Mouse (Mus musculus) small intestine, adult 2 months (tissue): ENCODE data around the gene Rnf115. TPM values are rescaled to one million over a fixed set of nuclear protein-coding genes. Genes with fewer than 3 reads are reported as not detected.
A peak's percentile ranks its signal among the peaks of the same experiment; 100 is the strongest.
"Not testable (repeated sequence)": the region's sequence is repeated elsewhere in the genome, so short reads cannot be mapped to it uniquely, and the experiment has no call there.

Source experiments
- H3K27ac ChIP-seq: fragments of 200-500 bp; 2 replicates; pipeline ENCODE4 v1.5.1; 2012; ENCODE audit warnings: low read depth, low read length, control low read depth, inconsistent platforms; ENCODE audit not compliant: insufficient read depth
- H3K27me3 ChIP-seq: fragments of 200-500 bp; 2 replicates; pipeline ENCODE4 v1.6.1; 2012; ENCODE audit warnings: mild to moderate bottlenecking, moderate library complexity, low read length, inconsistent platforms; ENCODE audit not compliant: control insufficient read depth, insufficient read depth
- H3K36me3 ChIP-seq: fragments of 200-500 bp; 2 replicates; pipeline ENCODE4 v1.6.1; 2012; ENCODE audit warnings: mild to moderate bottlenecking, low read length, control low read depth, inconsistent platforms; ENCODE audit not compliant: control insufficient read depth, insufficient read depth
- H3K4me1 ChIP-seq: fragments of 200-500 bp; 2 replicates; pipeline ENCODE4 v1.6.1; 2012; ENCODE audit warnings: low read length, inconsistent platforms, mixed read lengths; ENCODE audit not compliant: control insufficient read depth, insufficient read depth, insufficient read length
- H3K4me3 ChIP-seq: fragments of 200-500 bp; 2 replicates; pipeline ENCODE4 v1.5.1; 2012; ENCODE audit warnings: low read depth, mild to moderate bottlenecking, control low read depth, inconsistent platforms, low read length, moderate library complexity
- CTCF ChIP-seq: fragments of 200-500 bp; IDR thresholded peaks from 2 replicates; pipeline ENCODE4 v1.5.1; 2012; ENCODE audit warnings: low read depth, mild to moderate bottlenecking, control low read depth, inconsistent platforms, low read length, moderate library complexity, mixed read lengths; ENCODE audit not compliant: insufficient replicate concordance, insufficient read length; ENCODE audit errors: extremely low read depth
- POLR2A ChIP-seq: fragments of 200-500 bp; IDR thresholded peaks from 2 replicates; pipeline ENCODE4 v1.6.1; 2012; ENCODE audit warnings: low read depth, mild to moderate bottlenecking, control low read depth, inconsistent platforms, low read length, moderate library complexity
- WGBS: fragments of 180-500 bp; shearing (Covaris S2); methylation state at CpG from one replicate; pipeline ENCODE4 v1.1.7; 2018; 5-methylcytosine and 5-hydroxymethylcytosine counted together
- polyA plus RNA-seq: library from polyadenylated mRNA; depleted of rRNA; stranded (reverse); fragments of >200 nt; gene quantifications from 2 replicates; pipeline ENCODE4 v1.2.3, GENCODE M21; 2012

The Rnf115 gene
- polyA plus RNA-seq, 1 experiment = 17.7 TPM

DNA sequence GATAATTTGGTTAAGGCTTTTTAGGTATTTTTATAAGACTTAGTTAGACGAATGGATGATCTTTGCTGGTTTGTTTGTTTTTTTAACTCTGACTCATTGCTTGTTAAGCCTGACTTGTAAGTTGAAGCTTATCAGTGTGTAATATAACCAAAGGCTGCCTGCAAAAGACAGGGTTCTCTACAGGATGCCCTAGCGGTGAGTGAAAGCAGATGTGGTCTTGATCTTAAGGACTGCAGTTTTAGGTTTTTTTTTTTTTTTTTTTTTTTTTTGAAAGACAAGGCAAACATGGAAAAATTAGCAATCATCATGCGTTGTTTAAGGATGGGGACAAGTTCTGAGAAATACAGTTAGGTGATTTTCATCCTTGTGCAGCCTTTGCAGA is 1.9 kb downstream of the Rnf115 start:
- no peak for TF ChIP-seq POLR2A
- TF ChIP-seq CTCF = no peak
- Histone ChIP-seq H3K27me3 (no peaks in the 10 kb centered on the region), H3K4me3 (no peak overlapping the region), H3K36me3 (no peaks in the 10 kb centered on the region), H3K27ac (no peak overlapping the region), H3K4me1 (peaks cover 22% of the 10 kb centered on the region; the same call in 1 of the 2 replicates)
- 26% methylated on average over 3 of the region's 3 CpGs for WGBS

DNA sequence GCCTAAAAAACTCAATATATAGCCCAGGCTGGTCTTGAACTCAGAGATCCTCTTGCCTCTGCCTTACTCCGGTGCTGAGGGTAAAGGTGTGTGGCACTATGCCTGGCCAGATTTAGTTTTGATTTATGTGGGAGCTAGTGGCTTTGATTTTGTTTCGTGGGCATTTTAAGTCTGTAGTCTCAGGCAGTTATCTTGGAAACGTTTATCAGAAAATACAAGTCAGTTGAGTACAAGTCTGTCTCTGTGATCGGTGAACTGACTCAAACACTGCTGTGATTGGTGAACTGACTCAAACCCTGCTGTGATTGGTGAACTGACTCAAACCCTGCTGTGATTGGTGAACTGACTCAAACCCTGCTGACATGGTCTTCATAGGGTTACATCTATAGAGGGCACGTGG is 3.3 kb downstream of the Rnf115 start:
- no peaks in the 10 kb centered on the region for H3K36me3 ChIP-seq
- peaks cover 17% of the 10 kb centered on the region; the same call in 1 of the 2 replicates for H3K4me1 ChIP-seq
- WGBS = 49% methylated on average over 5 of the region's 5 CpGs
- TF ChIP-seq POLR2A (no peak), CTCF (no peak)
- 0 out of 2 replicates have a peak overlapping the region, but pooled peaks have one; percentile 15 for H3K27ac ChIP-seq
- no peaks in the 10 kb centered on the region for H3K27me3 ChIP-seq
- no peak overlapping the region for H3K4me3 ChIP-seq

DNA sequence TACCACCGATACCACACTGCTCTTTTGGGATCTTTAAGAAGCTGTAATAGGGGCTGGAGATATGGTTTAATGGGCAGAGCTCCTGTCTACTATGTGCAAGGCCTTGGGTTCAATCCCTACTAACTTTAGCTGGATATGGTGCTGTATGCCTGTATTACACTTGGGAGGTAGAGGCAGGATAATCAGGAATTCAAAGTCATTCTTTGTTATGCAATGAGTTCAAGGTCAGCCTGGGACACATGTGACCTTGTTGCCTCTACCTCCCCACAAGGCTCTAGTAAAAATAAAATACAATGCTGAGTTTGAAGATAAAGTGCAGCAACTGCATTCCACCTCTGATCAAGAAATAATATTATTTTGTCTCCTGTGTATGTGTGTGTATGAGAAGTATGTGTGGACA is 6.5 kb downstream of the Rnf115 start:
- H3K27me3 ChIP-seq = no peaks in the 10 kb centered on the region

DNA sequence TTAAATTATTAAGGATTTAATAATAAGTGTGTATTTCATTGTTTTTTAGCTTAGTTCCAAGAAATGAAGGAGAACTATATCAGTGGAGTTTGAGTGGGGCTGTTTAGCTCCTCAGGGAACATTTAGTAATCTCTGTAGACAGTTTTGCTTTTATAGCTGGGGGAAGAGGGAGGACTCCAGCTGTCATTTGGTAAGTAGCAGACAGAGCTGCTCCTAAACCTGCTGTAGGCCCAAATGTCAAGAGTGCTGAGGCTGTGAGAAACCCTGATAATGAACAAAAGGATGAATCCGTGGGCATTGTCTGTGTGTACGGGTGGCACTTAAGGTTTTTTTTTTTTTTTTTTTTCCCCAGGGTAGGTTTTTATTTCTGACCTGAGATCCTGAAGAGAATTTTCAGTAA is 7.7 kb downstream of the Rnf115 start:
- 94% methylated on average over 2 of the region's 2 CpGs for WGBS
- no peak for TF ChIP-seq CTCF
- TF ChIP-seq POLR2A = no peak
- Histone ChIP-seq H3K4me3 (no peak overlapping the region), H3K36me3 (no peaks in the 10 kb centered on the region), H3K4me1 (peaks cover 24% of the 10 kb centered on the region; the same call in 1 of the 2 replicates), H3K27ac (no peak overlapping the region), H3K27me3 (no peaks in the 10 kb centered on the region)

More for the DNA sequence above, 6.5 kb downstream of the Rnf115 start:
- Histone ChIP-seq H3K4me1 (peaks cover 25% of the 10 kb centered on the region; the same call in 1 of the 2 replicates), H3K27ac (no peak overlapping the region), H3K4me3 (no peak overlapping the region), H3K36me3 (no peaks in the 10 kb centered on the region)
- 100% methylated on average over 1 of the region's 1 CpGs for WGBS
- no peak for TF ChIP-seq POLR2A
- no peak for TF ChIP-seq CTCF

DNA sequence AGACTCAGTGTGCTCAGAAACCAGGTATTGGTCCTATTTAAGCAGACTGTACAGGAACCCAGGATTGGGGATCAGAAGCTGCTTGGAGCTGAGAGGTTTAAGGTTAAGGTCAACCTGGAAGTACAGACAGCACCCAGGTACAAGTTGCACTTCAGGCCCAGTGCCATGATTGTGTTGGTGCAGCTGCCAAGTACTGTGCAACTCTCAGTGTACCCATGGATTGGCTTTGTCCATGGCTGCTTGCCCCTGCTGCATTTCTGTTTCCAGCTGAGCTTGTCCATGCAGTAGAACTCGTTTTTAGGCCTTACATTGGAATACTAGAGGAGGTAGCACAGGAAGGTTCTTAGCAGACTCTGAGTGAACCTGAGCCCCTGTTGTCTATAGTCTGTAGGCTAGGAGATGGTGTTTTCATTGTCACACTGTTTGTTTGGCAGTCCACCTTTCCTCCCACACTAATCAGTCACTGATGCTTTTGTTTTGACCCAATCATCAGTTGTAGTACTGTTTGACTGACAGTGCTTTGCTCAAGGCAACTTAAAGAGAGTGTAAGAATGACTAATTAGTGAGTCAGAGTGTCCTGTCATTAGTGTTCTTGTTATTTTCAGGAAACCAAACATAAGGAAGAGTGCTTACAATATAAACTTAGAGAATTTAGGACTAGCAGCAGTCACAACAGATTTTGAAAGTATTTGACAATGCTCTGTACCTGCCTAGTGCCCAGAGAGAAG is 9.7 kb downstream of the Rnf115 start:
- TF ChIP-seq CTCF (no peak), POLR2A (no peak)
- 48% methylated on average over 1 of the region's 1 CpGs for WGBS
- Histone ChIP-seq H3K4me1 (peaks cover 20% of the 10 kb centered on the region; the same call in 1 of the 2 replicates), H3K36me3 (no peaks in the 10 kb centered on the region), H3K4me3 (no peak overlapping the region), H3K27me3 (no peaks in the 10 kb centered on the region), H3K27ac (no peak overlapping the region)

DNA sequence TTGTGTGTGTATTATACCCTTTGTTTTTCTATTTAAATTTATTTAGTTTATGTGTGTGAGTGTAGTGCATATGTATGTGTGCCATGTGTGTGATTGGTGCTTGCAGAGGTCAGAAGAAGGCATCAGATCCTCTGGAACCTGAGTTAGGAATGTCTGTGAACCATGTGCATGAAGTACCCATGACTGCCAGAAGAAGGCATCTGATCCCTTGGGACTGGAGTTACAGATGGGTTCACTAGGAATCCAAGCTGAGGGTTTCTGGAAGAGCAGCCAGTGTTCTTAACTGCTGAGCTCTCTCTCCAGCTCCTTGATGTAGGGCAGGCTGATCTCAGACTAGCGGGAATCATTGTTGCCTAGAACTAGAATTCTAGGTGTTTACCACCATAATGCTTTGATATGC is 10.5 kb downstream of the Rnf115 start:
- TF ChIP-seq CTCF (no peak), POLR2A (no peak)
- H3K27ac ChIP-seq = no peak overlapping the region
- H3K4me1 ChIP-seq = peaks cover 20% of the 10 kb centered on the region; the same call in 1 of the 2 replicates
- 81% methylated on average over 1 of the region's 1 CpGs for WGBS
- H3K27me3 ChIP-seq = no peaks in the 10 kb centered on the region
- H3K4me3 ChIP-seq = no peak overlapping the region
- H3K36me3 ChIP-seq = no peaks in the 10 kb centered on the region

DNA sequence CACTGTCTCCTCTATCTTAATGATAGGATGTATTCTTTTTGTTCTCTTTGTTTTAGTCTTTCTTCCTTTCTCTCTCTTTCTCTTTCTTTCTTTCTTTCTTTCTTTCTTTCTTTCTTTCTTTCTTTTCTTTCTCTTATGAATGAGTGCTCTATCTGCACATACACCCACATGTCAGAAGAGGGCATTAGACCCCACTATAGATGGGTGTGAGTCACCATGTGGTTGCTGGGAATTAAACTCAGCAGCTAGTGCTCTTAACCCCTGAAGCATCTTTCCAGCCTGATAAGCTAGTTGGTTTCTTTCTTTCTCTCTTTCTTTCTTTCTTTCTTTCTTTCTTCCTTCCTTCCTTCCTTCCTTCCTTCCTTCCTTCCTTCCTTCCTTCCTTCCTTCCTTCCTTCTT is 12.8 kb downstream of the Rnf115 start:
- H3K4me1 ChIP-seq = peaks cover 16% of the 10 kb centered on the region; the same call in 1 of the 2 replicates
- H3K36me3 ChIP-seq, H3K27ac ChIP-seq, H3K27me3 ChIP-seq, H3K4me3 ChIP-seq: not testable (repeated sequence)
